Mouse (Mus musculus): Measurements from ENCODE around the gene Pxmp4.

Pxmp4 gene

GRCm38 (mm10) chr2:154613118-154614115 lies 9.9 kb upstream of the Pxmp4 start, which contains the start of the genes Zfp341 and 4930519P11Rik:
Gene Zfp341, plus strand, starts transcription at chr2:154613297.
Gene 4930519P11Rik, minus strand, starts transcription at chr2:154613437.
- peak; percentile 39 for DNase-seq (ENCODE audit: extremely low spot score, low read depth, low spot score)

GRCm38 (mm10) chr2:154609050-154609767 lies 5.7 kb upstream of the Pxmp4 start:
- no peak for DNase-seq (ENCODE audit: extremely low spot score, low read depth, low spot score)

- no peak for DNase-seq (ENCODE audit: extremely low spot score, low read depth, low spot score)
Measured at GRCm38 (mm10) chr2:154606965-154607364, 3.5 kb upstream of the Pxmp4 start.

GRCm38 (mm10) chr2:154604156-154604555 lies 648 bp upstream of the Pxmp4 start:
- DNase-seq (ENCODE audit: extremely low spot score, low read depth, low spot score) = no peak

GRCm38 (mm10) chr2:154603007-154603637 lies 386 bp downstream of the Pxmp4 start:
- DNase-seq (ENCODE audit: extremely low spot score, low read depth, low spot score) = no peak

GRCm38 (mm10) chr2:154601324-154601723 lies 2.2 kb downstream of the Pxmp4 start:
- no peak for DNase-seq (ENCODE audit: extremely low spot score, low read depth, low spot score)

GRCm38 (mm10) chr2:154600586-154600985 lies 2.9 kb downstream of the Pxmp4 start:
- no peak for DNase-seq (ENCODE audit: extremely low spot score, low read depth, low spot score)

- no peak for DNase-seq (ENCODE audit: extremely low spot score, low read depth, low spot score)
Measured at GRCm38 (mm10) chr2:154597399-154597798, 6.1 kb downstream of the Pxmp4 start.

- DNase-seq (ENCODE audit: extremely low spot score, low read depth, low spot score) = no peak
Measured at GRCm38 (mm10) chr2:154595775-154596174, 7.7 kb downstream of the Pxmp4 start.

- no peak for DNase-seq (ENCODE audit: extremely low spot score, low read depth, low spot score)
Measured at GRCm38 (mm10) chr2:154593025-154593424, 10.5 kb downstream of the Pxmp4 start.

GRCm38 (mm10) chr2:154591239-154591638 lies 12.3 kb downstream of the Pxmp4 start:
- no peak for DNase-seq (ENCODE audit: extremely low spot score, low read depth, low spot score)

GRCm38 (mm10) chr2:154589051-154589450 lies 14.5 kb downstream of the Pxmp4 start:
- DNase-seq (ENCODE audit: extremely low spot score, low read depth, low spot score) = no peak

GRCm38 (mm10) chr2:154586405-154586804 lies 17.1 kb downstream of the Pxmp4 start:
- no peak for DNase-seq (ENCODE audit: extremely low spot score, low read depth, low spot score)

- no peak for DNase-seq (ENCODE audit: extremely low spot score, low read depth, low spot score)
Measured at GRCm38 (mm10) chr2:154584931-154585601, 18.4 kb downstream of the Pxmp4 start.

- no peak for DNase-seq (ENCODE audit: extremely low spot score, low read depth, low spot score)
Measured at GRCm38 (mm10) chr2:154583906-154584872, 19.3 kb downstream of the Pxmp4 start.

GRCm38 (mm10) chr2:154581421-154581820 lies 22.1 kb downstream of the Pxmp4 start:
- DNase-seq (ENCODE audit: extremely low spot score, low read depth, low spot score) = no peak

GRCm38 (mm10) chr2:154580586-154580985 lies 22.9 kb downstream of the Pxmp4 start:
- no peak for DNase-seq (ENCODE audit: extremely low spot score, low read depth, low spot score)

GRCm38 (mm10) chr2:154577744-154578067 lies 25.8 kb downstream of the Pxmp4 start:
- no peak for DNase-seq (ENCODE audit: extremely low spot score, low read depth, low spot score)

GRCm38 (mm10) chr2:154576876-154577743 lies 26.4 kb downstream of the Pxmp4 start:
- DNase-seq (ENCODE audit: extremely low spot score, low read depth, low spot score) = no peak
